Mouse (Mus musculus) heart, adult 2 months (tissue): ENCODE results near the gene Mtrr.

ENCODE experiments used
- CTCF ChIP-seq: fragments of 200-600 bp; IDR thresholded peaks from 2 replicates; pipeline ENCODE4 v1.8.1; 2022; ENCODE audit warnings: antibody characterized with exemption, mild to moderate bottlenecking, moderate library complexity
- EP300 ChIP-seq: fragments of 200-500 bp; IDR thresholded peaks from 2 replicates; pipeline ENCODE4 v1.6.1; 2011; ENCODE audit warnings: low read depth, low read length, control low read depth; ENCODE audit not compliant: insufficient read depth
- POLR2A ChIP-seq: fragments of 200-500 bp; IDR thresholded peaks from 2 replicates; pipeline ENCODE4 v1.6.1; 2011; ENCODE audit warnings: mild to moderate bottlenecking, low read depth, low read length, control low read depth; ENCODE audit not compliant: insufficient read depth

DNA sequence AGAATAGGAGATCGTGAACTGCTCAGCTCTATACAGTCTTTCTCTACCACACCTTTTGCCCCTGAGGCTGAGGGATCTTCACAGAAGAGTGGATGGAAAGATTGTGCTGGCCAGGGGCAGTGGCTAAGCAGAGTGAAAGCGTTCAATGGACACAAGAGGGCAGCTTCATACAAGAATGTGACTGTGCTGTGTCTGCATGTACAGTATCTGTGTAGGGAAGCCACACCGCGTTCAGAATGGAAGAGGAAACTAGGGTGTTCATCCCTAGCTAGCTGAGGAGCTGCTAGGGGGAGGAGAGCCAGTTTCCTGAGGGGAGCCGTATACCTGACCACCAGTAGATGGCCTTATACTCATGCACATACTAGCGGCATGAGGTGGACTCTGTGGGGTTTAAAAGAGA is 40.8 kb upstream of the Mtrr start:
- TF ChIP-seq EP300 = no peak
- TF ChIP-seq CTCF = 0 out of 2 replicates have a peak, but pooled peaks have one; percentile 11
- no peak for TF ChIP-seq POLR2A
